Mouse (Mus musculus): ENCODE results near the gene F13a1.

The F13a1 gene

DNA sequence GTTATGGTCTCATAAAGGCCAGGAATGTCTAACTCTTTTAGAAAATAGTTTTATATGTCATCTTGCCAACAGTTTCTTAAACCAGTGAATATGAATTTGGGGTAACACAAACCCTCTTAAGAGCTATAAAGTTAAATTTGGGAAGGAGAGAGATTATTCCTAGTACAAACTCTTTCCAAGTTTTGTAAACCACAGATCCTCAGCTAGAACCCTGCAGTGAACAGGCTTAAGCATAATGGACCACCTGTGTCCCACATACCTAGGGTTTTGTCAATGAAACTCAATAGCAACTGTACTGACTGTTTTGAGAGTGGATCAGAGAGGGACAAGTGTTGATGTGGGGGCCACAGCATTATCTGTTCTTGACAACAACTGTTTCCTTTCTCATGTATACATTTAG lies 96.4 kb downstream of the F13a1 start:
- DNase-seq (ENCODE audit: low spot score) = no peak

- no peak for DNase-seq (ENCODE audit: low spot score)
Measured at GRCm38 (mm10) chr13:36941891-36942290, 108.2 kb downstream of the F13a1 start.

DNA sequence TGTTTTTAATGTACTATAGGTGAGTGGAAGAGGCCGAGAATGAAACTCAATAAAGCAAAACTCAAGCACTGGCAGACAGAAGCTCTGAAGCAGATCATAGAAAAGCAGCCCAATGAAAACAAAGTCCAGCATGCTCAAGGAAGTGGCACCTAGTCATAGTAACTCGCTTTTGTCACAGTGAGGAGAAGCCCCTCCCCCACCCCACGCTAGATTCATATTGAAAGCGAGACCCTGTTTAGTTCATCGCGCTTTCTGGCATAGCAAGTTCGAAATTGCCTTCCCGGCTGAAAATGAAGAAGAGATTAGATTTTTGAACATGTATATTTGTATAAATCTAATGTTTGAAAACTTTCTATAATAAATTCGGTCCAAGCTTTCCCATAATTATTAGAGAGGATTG lies 118.0 kb downstream of the F13a1 start:
- no peak for DNase-seq (ENCODE audit: low spot score)

GRCm38 (mm10) chr13:36919737-36920136 lies 130.3 kb downstream of the F13a1 start:
- no peak for DNase-seq (ENCODE audit: low spot score)

DNA sequence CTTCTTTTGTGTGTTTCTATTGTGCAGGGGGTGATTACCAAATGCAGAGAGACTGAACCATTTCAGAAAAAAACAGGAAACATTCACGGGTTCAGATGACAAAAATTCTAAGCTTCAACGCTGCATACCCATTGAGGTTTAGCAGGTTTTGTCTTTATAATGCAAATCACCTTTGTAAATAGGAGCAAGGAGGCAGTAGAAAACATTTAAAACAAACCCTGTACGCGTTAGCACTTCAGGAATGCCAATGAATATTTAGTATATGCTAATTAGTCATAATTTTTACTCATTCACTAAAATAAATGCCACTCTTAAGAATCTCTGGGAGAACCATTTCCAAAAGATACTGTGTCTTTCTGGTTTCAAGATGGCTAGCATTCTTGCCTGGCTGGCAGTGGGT lies 146.2 kb downstream of the F13a1 start:
- DNase-seq (ENCODE audit: low spot score) = no peak

DNA sequence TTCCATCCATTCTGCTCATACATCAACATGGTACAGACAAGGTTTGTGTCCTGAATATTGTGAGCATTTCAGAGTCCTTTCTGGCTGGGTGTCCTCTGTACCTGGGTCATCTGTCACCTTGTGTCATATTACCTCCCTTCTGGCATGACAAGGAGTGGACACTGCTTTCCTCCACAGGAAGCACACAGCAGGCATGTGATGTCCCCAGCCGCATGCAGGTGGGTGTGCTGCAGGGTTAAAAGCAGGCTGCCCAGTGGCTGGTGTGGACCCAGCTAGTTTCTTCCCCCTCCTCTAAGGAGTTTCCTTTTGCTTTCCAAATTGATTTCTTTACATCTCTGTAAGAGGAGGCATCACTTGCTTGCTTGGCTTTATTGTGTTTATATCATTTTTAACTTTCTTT lies 146.6 kb downstream of the F13a1 start:
- no peak for DNase-seq (ENCODE audit: low spot score)

DNA sequence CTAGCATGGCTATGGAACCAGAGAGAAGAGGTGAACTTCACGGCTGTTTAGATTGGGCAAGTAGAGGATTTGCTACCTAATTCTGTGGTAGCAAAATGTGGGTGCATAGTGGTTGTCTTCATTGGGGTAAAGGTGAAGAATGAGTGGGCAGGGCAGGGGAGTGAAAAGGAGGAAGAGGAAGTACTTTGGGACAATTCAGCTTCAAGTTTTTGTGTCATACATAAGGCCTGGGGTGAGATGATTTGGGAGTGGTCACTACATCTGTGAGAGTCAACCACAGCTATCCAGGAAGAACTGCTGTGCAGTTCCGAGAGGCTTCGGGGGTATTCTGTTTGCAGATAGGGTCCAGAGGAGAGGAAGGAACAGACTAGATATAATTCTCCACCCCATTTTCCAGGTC lies 148.4 kb downstream of the F13a1 start:
- no peak for DNase-seq (ENCODE audit: low spot score)

GRCm38 (mm10) chr13:36901016-36901415 lies 149.0 kb downstream of the F13a1 start:
- no peak for DNase-seq (ENCODE audit: low spot score)

GRCm38 (mm10) chr13:36896061-36896460 lies 154.0 kb downstream of the F13a1 start:
- no peak for DNase-seq (ENCODE audit: low spot score)

- no peak for DNase-seq (ENCODE audit: low spot score)
Measured at GRCm38 (mm10) chr13:36893762-36894161, 156.3 kb downstream of the F13a1 start.

- no peak for DNase-seq (ENCODE audit: low spot score)
Measured at GRCm38 (mm10) chr13:36892216-36892615, 157.8 kb downstream of the F13a1 start.

GRCm38 (mm10) chr13:36885973-36886372 lies 164.1 kb downstream of the F13a1 start:
- no peak for DNase-seq (ENCODE audit: low spot score)

DNA sequence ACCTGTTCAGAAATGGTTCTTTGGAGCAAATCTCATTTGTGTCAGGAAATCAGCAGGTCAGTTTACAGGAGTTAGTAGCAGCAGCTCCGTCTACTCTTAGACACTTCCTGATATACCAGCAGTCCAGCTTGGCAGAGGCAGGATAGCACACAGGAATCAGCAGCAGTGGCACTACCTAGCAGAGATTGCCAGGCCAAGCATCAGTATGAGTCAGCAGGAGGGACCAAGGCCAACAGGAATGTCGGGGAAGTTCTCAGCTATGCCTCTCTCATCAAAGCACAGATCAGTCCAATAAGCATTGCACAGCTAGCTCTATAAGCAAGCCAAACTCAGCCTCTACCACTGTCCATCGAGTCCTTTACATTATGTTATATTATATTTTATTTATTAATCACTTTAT lies 210.9 kb downstream of the F13a1 start:
- no peak for DNase-seq (ENCODE audit: low spot score)

Data from layer of hippocampus, adult 11-12 months (tissue).